Mouse (Mus musculus): Measurements from ENCODE around the gene Vmn1r66. TPM values are rescaled to one million over a fixed set of nuclear protein-coding genes. Genes with fewer than 3 reads are reported as not detected.
"Not testable (repeated sequence)": the region's sequence is repeated elsewhere in the genome, so short reads cannot be mapped to it uniquely, and the experiment has no call there.

Vmn1r66 gene
- not detected in 2 replicates for polyA plus RNA-seq (2016; fragmentation: Nextera tagmentation; extraction: Ambion mirVana)

DNA sequence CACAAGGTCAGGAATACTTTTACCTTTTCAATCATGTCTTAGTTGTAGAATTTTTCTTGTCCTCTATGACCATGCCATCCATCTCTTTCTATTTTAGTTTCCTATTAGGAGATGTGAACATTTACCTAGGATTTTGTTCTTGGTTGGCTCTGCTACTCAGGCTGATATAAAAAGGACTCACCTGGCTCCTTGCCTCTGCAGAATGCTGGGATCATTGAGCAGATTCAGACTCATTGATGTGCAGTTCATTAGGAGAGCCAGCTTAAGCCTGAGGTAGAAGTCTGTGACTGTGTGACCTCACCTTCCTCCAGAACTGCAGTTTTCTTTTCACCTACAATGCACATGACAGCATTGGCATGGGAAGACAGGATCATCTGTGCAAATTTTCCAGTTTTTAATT is at the start of gene Vmn1r66:
Vmn1r66 (minus strand) TSS at position 101 of the 400 bp plus-strand sequence.
- H3K4me1 ChIP-seq, result no peaks in the 10 kb centered on the region
- H3K9me3 ChIP-seq, result peaks cover 51% of the 10 kb centered on the region
- H3K36me3 ChIP-seq (replicated peaks), result no peaks in the 10 kb centered on the region

DNA sequence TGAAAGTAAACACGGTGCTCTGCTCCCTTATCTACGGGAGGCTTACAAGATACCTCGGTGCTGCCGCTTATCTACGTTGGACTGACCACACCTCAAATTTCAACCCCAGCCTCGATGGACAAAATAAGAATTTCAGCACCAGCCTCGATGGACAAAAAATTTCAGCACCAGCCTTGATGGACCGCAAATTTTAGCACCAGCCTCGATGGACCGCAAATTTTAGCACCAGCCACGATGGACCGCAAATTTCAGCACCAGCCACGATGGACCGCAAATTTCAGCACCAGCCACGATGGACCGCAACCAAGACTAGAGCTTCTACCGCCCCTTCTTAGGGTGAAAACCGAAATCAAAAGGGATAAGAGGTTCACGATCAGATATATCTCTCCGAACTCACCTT is 47.7 kb upstream of the Vmn1r66 start:
- WGBS, result 80% methylated on average over 20 of the region's 20 CpGs
- peaks cover 74% of the 10 kb centered on the region for H3K9me3 ChIP-seq
- H3K27ac ChIP-seq; H3K27me3 ChIP-seq (ENCODE audit: poor library complexity, severe bottlenecking); H3K4me3 ChIP-seq; H3K4me1 ChIP-seq; H3K36me3 ChIP-seq (replicated peaks); DNase-seq (ENCODE audit: extremely low spot score, low spot score): not testable (repeated sequence)

More for the DNA sequence above, at the start of gene Vmn1r66:
- no peak for DNase-seq (ENCODE audit: extremely low spot score, low spot score)
- H3K27me3 ChIP-seq (ENCODE audit: poor library complexity, severe bottlenecking), result no peaks in the 10 kb centered on the region
- H3K27ac ChIP-seq, result no peak within 1 kb of the TSS
- no peak within 1 kb of the TSS for H3K4me3 ChIP-seq

DNA sequence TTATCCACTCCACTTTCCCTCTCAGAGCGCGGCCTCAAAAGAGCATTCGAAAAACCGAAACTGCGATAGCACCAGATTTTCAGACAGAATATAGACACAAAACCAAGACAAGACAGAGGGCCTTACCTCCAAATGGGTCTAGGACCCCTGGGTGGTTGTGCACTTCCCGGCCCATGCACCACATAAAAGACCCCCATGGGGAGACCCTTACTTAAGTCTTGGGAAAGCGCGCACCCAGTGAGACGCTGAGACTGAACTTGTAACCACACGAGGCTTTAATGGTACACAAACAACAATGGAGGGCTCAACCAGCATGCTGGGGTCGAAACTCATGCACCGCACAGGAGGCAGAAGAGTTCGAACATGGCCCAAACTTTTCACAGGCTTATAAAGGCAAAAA is 25.7 kb downstream of the Vmn1r66 start:
- no peak overlapping the region for H3K27ac ChIP-seq
- no peaks in the 10 kb centered on the region for H3K27me3 ChIP-seq (ENCODE audit: poor library complexity, severe bottlenecking)
- no peaks in the 10 kb centered on the region for H3K4me1 ChIP-seq
- H3K4me3 ChIP-seq, result no peak overlapping the region
- peaks cover 72% of the 10 kb centered on the region for H3K9me3 ChIP-seq
- no peaks in the 10 kb centered on the region for H3K36me3 ChIP-seq (replicated peaks)
- no peak for DNase-seq (ENCODE audit: extremely low spot score, low spot score)
- 93% methylated on average over 13 of the region's 13 CpGs for WGBS

DNA sequence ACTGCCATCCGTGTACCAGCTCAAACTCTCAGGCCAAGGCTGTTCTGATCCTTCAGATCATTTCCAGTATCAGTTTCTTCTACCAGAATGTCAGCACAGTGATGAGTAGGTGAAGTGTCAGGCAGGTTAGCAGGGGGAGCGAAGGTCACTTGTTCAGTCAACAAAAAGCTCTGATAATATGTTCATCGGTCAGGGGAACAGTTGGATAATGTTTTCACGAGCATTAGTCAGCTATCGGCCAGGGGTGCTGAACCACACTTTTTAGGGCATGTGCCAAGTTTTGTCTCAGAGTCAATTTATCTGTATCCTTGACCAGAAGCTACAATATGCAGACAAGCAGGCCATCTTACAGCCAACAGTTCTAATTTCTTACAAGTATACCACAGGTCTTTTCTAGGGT is 28.7 kb downstream of the Vmn1r66 start:
- Histone ChIP-seq H3K4me1 (no peaks in the 10 kb centered on the region), H3K36me3 (replicated peaks) (no peaks in the 10 kb centered on the region), H3K27me3 (ENCODE audit: poor library complexity, severe bottlenecking) (no peaks in the 10 kb centered on the region), H3K9me3 (peaks cover 71% of the 10 kb centered on the region), H3K4me3 (no peak overlapping the region), H3K27ac (no peak overlapping the region)
- no peak for DNase-seq (ENCODE audit: extremely low spot score, low spot score)
- WGBS, result 75% methylated on average over 5 of the region's 5 CpGs

Other genes with a start within 250 kb of the Vmn1r66 start
- not detected in 2 replicates for gene Vmn2r50, start 224.7 kb downstream of the Vmn1r66 start, polyA plus RNA-seq (2016; fragmentation: Nextera tagmentation; extraction: Ambion mirVana)
- not detected in 2 replicates for gene Vmn2r51, start 172.3 kb downstream of the Vmn1r66 start, polyA plus RNA-seq (2016; fragmentation: Nextera tagmentation; extraction: Ambion mirVana)
- not detected in 2 replicates for gene Vmn2r52, start 101.4 kb downstream of the Vmn1r66 start, polyA plus RNA-seq (2016; fragmentation: Nextera tagmentation; extraction: Ambion mirVana)
- gene Vmn1r67, start 165.3 kb upstream of the Vmn1r66 start, polyA plus RNA-seq (2016; fragmentation: Nextera tagmentation; extraction: Ambion mirVana), result not detected in 2 replicates
- 40.3 and 41.5 TPM in 2 replicates for gene Zik1, start 217.4 kb upstream of the Vmn1r66 start, polyA plus RNA-seq (2016; fragmentation: Nextera tagmentation; extraction: Ambion mirVana)